Mouse (Mus musculus) cerebellum, postnatal 25 days (tissue): Measurements from ENCODE around the gene Gm49378.

Experiments used
- DNase-seq, 2 experiments: peaks; one replicate each; pipeline ENCODE4 v3.0.0; 2021; ENCODE audit warnings: mixed read lengths in 2 of 2

Gm49378 gene

DNA sequence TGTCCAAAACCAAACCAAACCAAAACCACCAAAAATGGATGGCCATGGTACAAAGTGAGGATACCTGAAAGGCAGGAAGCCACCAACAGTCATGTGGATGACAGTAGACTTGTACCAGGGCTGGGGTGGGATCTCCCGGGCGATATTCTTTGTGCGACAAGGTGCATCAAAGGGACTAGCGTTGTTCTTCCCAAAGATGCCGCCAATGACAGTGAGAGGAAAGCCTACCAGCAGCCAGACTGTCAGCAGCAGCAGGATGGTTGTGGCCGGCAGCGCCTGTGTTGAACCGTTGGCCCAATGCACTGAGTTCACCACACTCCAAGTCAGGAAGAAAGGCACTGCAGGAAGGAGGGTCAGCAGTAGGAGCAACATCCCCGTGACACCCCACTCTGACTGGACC is at the start of gene Gm49378:
Gene Gm49378 (minus strand): TSS at position 101 of the 400 bp plus-strand sequence.
- DNase-seq: no peak

DNA sequence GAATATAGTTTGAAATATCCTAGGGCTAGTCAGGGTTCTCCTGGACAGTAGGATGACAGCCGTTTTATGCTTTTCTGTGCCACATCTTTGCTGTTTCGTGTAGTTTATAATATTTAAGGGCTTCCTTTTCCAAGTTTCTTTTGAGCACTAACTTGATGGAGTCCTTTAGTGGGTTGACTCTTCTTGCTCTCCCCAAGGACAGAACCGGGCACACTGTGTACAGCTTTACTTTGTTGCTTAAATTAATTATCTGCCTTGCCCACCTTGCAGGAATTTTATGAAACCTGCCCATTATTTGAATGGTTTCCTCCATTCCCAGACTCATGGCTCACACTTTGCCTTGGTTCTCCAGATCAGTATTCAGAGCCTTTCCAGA is 44.4 kb upstream of the Gm49378 start:
- no peak for DNase-seq

DNA sequence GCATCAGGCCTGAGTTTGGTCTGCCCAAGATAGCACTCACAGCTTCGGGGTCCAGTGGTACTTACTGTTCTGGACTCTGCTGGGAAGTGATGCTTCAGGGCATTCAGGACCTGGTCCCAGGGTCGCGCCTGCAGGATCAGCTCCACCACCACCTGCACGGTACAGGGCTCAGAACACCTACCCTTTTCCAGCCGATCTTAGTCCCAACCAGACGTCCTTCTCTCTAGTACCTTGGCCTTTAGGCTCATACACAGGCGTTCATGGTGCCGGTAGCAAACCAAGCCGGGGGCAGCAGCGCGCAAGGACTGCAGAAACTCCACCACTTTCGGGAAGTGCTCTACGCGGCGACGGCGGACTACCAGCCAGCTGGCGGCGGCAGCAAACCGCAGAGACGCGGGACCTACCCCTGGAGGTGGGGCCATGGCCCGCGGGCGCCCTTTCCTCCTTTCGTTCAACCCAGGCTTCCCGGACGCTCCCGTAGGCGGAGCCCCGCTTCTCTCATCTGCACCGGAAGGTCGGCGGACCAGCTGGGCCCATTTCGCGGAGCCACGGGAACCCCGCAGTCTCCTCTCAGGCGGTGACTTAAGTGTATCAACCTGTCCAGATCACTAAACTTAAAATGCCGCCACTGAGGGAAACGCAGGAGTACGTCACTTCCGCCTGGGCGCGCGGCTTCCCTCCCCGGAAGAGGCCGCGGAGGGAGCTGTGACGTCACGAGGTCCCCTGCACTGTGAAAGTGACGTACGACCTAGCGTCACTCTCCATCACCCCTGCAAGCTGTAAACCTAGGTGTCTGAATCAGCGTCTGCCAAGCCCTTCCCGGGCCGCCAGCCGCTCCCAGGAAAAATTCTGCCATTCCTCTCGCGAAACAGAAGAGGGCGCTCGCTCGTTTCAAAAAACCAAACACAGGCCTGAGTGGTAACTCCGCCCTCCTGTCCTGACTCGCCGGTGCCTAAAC is 43.7 kb upstream of the Gm49378 start, which contains the start of gene Tinf2:
Gene Tinf2 (minus strand): TSS at position 661 of the 958 bp plus-strand sequence.
- peak; percentile 95 to 97 for DNase-seq

DNA sequence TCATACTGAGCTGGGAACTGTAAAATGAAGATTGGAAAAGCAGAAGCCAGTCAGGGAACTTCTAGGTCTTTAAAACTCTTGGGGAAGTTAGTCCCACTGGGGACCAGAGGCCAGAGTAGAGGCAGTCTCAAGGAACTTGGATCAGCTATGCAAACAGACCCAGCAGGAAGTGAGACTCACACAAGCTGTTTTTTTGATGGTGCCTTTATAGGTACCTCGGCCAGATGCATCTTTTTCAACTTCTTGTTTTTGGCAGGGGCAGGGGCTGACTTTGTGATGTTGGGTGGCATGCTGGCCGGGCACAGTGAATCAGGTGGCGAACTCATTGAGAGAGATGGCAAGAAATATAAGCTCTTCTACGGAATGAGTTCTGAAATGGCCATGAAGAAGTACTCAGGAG is 39.9 kb upstream of the Gm49378 start:
- no peak for DNase-seq

DNA sequence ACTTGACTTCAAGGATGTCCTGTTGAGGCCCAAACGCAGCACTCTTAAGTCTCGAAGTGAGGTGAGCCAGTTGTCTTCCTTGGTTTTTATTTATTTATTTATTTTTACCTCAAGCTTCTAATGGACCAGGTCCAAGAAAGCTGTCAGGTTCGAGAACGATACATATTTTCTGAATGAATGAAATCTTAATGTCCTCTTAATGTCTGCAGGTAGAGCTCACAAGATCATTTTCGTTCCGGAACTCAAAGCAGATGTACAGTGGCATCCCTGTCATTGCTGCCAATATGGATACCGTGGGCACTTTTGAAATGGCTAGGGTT is 35.0 kb upstream of the Gm49378 start:
- no peak for DNase-seq

DNA sequence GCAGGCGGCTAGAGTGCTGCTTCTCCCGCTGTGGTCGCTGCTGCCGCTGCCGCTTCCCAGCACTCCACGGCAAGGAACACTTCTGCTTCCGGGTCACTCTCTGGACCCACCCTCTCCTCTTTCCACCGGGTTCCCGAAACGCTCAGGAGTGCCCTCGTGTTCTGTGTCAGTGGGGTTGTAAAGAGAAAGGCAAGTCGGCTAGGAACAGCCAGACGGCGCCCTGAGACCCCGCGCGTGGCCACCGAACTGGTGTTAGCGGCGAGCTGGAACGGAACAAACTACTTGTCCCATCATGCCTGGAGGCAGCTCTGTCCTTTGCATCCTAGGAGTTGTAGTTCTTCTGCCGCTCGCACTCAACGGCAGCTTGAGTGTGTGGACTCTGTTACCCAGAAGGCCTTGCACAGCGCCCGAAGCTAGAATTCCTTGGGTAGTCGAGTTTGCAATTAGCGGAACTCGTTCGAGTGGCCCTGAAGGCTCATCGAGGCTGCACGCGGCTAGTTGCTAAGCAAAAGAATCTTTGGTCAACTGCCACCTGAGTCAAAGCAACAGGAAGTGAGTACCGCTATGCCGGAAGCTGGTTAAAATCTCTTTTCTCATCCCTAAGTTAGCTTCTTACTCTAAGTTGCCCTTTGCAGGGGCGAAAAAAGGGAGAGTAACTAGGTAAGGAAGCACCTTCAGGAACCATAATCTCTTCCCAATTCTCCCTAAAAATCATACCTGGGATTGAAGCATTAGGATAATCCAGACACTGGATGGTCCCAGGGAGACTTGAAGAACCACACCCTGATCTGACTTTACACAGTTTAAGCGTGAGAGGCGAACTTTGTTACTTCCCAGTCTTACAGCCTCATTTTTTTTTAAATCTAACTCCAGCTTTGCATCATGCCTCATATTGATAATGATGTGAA is 34.4 kb upstream of the Gm49378 start, which contains the start of the genes Gmpr2 and Nedd8:
Gene Gmpr2 (plus strand): TSS at position 109 of the 908 bp plus-strand sequence.
Gene Nedd8 (minus strand): TSS at position 292 of the 908 bp plus-strand sequence.
- peak; percentile 89 to 91 for DNase-seq

DNA sequence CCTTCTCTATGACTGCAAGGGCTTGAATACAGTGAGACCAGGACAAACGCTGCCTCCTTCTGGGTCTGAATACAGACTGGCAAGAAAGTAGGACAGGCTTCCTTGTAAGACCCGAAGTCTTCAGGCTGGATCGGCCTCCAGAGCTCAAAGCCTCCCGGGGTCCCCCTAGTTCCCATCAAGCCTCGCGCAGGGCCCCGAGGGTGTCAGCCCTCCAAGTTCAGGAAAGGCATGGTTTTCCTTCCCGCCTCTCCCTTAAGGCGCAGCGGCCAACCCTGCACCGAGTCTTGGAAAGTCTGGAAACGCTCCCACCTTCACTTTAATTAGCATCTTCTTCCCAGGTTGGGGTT is 33.8 kb upstream of the Gm49378 start:
- no peak for DNase-seq

DNA sequence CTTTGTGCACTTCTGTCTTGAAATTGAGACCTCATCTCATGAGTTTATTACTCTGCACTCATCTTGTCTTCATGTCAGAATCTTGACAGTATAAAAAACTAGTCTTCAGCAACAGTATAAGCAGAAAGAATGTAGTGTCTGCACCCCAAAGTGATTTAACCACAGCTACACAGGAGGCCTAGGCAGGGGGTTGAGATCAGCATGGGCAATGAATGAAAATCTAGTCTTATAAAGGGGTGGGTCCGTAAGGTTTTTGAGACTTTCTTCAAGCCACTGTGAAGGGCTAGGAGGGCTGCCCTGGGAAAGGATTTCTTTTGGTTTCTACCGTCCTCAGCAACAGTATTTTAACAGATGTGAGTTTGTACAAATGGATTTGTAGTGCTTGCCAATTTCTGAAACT is 22.9 kb upstream of the Gm49378 start:
- DNase-seq: no peak

DNA sequence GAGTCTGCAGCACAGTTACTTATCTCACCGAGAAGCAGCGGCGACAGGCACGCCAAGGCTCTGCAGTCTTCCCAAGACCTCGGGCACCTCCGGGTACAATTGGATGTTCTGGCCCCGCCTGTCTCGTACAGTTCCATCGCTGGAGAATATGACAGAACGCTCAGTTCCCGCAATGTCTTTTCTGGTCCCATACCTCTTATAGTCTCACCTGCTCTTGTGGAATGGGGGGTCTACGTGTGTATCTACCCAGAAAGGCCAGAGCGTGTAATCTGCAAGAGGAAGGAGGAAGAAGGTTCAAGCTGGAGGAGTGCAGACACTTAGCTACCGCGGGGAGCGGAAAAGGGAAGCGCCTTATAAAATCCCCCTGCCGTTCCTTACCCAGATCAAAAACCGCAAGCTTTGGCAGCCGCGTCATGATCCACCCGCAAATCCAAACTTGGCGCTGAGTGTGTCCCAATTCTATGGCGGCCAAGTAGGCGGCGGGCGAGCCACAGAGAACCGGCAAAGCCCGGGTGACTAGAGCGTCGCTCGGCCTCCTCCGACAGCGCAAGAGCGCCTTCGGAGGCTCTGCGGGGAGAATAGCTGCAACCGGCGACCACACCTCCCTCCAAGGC is 22.4 kb upstream of the Gm49378 start, which contains the start of gene Mdp1:
Gene Mdp1 (minus strand): TSS at position 549 of the 614 bp plus-strand sequence.
- DNase-seq: peak; percentile 82 to 88

DNA sequence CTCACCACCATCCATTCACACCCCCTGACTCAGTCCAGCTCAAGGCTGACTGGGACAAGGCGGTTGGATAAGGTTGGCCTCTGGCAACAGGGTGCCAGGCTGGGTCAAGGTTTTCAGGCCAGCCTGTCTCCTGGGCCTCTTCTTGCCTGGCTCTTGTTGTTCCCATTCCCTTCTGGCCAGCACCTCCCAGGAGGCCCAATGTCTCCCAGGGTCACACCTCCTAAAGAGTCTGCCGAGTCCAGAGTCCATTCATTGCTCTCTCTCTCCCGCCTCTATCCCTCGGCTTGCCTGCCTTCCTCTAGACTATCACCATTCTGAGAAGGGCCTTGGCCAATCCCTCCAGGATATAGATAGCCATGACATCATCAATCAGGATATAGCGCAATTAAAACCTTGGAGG is 20.3 kb upstream of the Gm49378 start:
- no peak for DNase-seq

DNA sequence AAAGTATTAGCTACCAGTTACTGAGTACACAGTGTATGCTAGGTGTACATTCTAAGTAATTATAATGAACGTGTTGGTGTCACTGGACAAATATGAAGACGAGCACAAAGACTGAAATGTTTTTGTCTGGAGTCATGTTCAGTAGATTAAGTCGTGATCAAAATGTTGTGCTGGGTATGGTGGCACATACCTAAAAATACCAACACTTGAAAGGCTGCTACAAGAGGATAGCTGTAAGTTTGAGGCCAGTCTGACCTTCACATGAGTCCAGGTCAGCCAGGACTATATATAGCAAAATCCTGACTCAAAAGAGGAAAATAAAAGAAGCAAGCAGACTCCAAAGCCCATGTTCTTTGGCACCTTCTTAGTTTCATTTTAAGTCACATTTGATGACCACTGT is 19.2 kb upstream of the Gm49378 start:
- DNase-seq: no peak

DNA sequence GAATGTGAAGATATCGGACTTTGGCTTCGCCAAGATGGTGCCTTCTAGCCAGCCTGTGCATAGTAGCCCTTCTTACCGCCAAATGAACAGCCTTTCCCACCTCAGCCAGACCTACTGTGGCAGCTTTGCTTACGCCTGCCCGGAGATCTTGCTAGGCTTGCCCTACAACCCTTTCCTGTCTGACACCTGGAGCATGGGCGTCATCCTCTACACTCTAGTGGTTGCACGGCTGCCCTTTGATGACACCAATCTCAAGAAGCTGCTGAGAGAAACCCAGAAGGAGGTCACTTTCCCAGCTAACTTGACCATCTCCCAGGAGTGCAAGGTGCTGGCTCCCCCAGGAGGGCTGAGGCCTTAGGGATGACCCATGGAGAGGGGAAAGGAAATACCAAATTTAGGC is 13.8 kb upstream of the Gm49378 start:
- no peak for DNase-seq

DNA sequence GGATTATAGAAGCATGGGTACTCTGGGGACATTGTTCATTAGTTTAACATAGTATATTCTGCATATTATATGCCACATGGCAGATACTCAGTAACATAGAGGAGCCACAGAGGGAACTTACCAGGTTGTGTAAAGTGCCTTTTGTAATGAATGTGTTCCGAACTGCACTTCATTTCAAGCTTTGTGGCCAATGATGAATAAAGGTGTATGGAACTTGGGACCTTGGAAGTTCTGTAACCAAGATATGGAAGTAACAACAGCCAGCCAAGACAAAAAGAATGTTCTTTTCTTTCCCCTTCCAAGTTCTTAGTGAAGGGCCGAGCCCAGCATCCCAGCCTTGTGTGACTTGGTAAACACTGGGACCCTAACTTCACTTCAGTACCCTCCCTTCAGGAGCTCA is 12.2 kb upstream of the Gm49378 start, which contains the start of gene Tssk4:
Gene Tssk4 (plus strand): TSS at position 301 of the 400 bp plus-strand sequence.
- no peak for DNase-seq

DNA sequence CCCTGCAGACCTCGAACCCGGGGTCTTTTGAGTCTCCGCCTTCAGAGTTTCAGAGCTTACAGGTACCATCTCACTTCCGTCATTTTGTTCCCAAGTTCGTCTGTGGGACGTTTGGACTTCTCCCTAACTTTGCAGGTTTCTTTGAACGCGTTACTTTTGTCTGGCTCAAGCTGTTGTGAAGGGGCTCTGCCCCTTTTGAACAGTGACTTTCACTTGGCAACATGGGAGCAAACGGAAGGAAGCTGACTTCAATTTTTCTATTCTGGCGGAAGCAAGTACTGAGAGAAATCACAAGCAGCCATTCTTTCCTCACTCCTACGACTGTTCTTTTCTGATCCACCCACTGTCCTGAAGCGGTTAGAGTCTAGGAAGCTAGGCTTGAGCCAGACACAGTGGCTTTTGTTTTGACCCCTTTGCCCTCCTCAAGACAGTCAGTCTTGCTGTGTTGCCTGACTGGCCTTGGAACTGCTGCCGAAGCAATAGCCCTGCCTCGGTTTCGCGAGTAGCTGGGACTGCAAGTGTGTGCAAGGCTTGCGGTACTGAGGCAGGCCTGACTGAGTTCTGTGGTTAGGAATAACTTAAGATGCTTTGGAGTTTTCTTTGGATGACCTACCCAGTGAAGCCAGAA is 6.7 kb upstream of the Gm49378 start:
- DNase-seq: no peak

DNA sequence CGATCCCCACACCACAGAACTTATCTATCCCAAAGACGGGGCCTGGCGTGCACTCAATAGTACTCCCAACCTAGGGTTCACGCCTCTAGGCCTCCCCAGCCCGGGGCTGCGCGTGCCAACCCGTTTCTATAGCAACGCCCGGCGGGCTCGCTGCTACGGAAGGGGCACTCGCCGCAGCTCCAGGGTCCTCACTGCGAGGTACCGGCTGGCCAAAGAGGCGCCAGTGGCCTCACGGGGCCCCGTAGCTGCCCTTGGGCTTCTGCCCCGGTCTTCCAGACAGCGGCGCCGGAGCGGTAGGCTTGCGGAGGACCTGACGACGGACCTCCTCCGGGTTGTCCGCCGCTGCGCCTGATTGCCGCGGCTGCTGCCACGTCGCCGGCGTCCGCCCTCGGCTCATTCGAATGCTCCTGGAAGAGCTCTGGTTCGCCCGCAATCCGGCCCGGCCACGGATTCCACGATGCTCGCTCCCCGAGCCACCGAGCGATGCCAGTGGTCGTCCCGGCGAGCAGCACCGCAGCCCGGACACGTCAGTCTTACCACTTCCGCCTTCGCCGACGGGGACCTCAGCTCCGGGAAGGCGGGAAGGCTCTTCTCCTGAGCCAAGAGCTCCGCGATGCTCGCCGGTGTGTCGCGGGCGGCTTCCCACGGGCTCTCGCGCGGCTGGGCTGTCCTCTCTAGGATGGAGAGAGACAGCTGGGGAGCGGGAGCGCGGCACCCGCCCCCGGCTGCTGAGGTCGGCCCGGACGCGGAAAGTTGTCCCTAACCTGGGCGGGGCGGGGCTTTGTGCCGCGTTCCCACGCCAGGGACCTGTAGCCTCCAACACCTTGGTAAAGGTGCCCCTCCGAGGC is 5.6 kb upstream of the Gm49378 start, which contains the start of gene Tm9sf1:
Gene Tm9sf1 (minus strand): TSS at position 747 of the 848 bp plus-strand sequence.
- peak; percentile 89 to 94 for DNase-seq

DNA sequence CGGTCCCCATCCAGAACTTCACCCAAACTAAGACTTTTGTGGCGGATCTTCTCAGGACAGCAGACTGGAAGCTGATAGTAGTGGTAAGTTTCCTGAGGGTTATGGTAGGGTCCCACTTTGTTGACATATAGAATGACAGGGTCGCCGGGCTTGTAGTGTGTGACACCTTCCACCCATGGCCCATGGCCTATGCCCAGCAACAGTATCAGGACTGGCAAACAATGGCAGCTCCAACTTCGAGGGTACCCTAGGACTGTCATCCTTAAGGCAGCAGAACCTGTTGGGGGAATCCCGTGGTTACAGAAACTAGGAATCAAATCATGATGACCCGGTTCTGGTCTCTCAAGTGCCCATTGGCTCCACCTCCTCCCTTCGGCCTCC is 5.0 kb upstream of the Gm49378 start:
- no peak for DNase-seq

DNA sequence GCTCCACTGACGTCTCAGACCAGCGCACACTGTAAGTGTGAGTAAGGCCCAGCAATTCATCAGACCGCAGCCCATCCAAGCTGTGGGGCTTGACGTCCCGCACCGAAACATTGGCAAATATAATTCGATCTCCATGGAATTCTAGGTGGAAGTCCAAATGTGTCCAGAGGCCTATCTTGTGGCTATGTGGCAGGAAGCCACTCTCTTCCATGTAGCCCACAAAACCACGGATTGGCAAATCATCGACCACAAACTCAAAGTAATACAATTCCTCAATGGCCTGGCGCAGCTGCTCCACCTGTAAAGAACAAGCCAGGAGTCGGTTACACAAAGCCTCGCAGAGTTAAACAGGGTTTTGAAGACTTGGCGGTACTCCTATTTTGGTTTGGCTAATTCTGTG is 3.6 kb upstream of the Gm49378 start:
- DNase-seq: no peak

DNA sequence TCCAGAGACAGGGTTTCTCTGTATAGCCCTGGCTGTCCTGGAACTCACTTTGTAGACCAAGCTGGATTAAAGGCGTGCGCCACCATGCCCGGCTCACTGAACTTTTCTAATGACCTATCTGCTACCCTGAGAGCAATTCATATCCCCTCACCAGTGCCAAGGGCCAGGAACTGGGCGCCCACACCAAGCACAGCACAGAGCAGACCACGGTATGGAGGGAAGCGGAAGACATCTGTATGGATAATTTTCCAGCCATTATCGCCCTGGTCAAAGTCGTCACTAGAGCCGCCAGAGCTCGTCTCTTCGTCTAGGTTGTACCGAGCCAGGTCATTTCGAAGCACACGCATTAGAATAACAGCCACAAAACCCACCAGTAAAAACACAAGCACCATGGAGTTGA is 3.1 kb upstream of the Gm49378 start:
- no peak for DNase-seq

DNA sequence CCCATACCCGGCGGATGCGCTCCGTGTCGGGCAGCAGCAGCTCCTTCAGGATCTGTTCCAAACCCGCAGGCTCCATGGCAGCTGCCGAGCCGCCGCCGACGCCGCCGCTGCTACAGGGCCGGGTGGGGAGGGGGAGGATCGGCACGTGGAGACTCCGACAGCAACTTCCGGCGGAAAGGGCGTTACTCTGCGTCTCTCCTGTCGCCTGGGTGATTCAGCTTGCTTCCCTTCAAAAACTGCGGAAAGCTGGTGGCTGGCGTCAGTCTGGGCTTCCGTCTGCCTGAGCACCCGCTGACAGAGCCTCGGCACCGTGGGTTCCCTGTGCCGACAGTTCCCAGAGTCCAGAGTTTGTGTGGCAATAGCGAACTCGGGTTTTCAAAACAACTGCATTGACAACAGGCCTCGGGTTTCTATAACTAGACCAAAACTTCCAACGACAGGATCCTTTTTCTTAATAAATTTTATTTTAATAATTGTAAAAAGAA is 2.1 kb downstream of the Gm49378 start, which contains the start of gene Ipo4:
Gene Ipo4 (minus strand): TSS at position 435 of the 485 bp plus-strand sequence.
- DNase-seq: peak; percentile 85 to 92

DNA sequence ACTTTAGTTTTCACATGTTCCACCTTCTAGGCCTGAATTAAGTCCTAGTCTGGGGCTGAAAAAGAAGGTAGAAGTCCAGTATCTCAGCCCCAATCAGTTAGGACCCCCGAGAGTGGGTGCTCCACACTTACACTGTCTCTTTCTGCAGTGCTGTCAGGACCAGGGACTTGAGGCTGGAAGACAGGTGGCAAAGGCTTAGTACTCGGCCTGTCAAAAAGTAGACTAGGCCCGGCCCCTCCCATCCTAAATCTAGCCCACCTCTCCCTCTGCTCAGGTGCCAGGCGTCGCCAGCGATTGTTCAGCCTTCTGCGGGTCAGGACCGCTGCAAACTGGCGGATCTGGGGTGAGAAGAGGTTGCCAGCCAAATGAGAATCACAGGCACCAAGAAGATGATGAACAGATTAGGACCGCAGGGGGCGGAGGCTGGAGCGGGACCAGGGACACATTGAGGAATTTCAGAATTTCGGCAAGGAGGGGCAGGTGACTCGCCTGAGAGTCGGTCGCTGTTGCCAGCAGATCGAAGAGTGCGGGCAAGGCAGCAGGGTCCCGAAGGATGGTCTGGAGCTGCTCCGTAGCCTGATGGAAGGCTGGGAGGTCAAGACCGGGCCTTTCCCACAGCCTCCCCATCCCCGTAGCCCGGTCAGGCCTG is 2.7 kb downstream of the Gm49378 start:
- peak; percentile 66 to 78 for DNase-seq

DNA sequence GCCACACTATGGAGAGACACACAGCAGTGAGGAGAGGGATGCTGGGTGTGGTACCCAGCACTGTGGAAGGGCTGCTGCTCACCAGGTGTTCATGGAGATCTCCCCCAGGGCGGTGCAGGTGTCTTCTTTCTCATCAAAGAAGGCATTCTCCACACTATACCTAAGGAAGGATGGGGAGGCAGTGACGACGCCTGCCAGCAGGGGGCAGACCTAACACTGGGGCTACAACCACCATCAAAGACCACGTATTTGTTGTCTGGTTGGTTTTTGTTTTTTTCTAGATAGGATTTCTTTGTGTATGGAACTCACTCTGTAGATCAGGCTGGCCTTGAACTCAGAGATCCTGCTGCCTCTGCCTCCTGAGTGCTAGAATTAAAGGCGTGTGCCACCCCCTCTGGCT is 8.4 kb downstream of the Gm49378 start:
- DNase-seq: peak; percentile 38 to 59
